Mouse (Mus musculus): ENCODE measurements around the gene Slc35g3. TPM values are rescaled to one million over a fixed set of nuclear protein-coding genes. Genes with fewer than 3 reads are reported as not detected.
A peak's percentile ranks its signal among the peaks of the same experiment; 100 is the strongest.

The Slc35g3 gene
- not detected in 2 replicates for polyA plus RNA-seq (2015; fragmentation: Nextera tagmentation; extraction: Ambion mirVana)

GRCm38 (mm10) chr11:69761868-69762267 lies at the start of gene Slc35g3:
Slc35g3 (minus strand) TSS chr11:69761968.
- 59% methylated on average over 1 of the region's 1 CpGs for WGBS (ENCODE audit: insufficient replicate concordance)
- no peaks in the 10 kb centered on the region for H3K36me3 ChIP-seq
- no peak within 1 kb of the TSS for H3K4me2 ChIP-seq
- no peaks in the 10 kb centered on the region; the same call in 1 of the 2 replicates for H3K27me3 ChIP-seq
- H3K9ac ChIP-seq: 0 out of 2 replicates have a peak within 1 kb of the TSS, but pooled peaks have one; percentile 87
- peaks cover 41% of the 10 kb centered on the region for H3K4me1 ChIP-seq (replicated peaks)
- peak within 1 kb of the TSS; percentile 9; the same call in 1 of the 2 replicates for H3K27ac ChIP-seq
- no peak within 1 kb of the TSS for H3K4me3 ChIP-seq (replicated peaks)
- no peaks in the 10 kb centered on the region for H3K9me3 ChIP-seq (replicated peaks)
- DNase-seq (no peak), ATAC-seq (ENCODE audit: low read depth) (no peak)

DNA sequence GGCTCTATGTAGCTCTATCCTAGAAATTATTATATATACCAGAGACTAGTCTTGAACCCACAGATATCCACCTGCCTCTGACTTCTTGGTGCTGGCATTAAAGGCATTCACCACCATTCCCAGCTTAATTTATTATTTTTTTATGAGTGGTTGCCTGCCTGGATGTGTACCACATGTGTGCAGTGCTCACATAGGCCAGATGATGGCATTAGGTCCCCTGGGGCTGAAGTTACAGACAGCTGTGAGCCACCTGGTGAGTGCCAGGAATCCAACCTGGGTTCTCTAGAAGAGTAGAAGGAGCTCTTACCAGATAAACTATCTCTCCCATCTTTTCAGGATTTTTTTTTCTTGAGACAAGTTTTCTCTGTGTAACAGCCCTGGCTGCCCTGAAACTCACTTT lies 48.5 kb upstream of the Slc35g3 start:
- Histone ChIP-seq H3K4me2 (no peak overlapping the region), H3K9me3 (replicated peaks) (no peaks in the 10 kb centered on the region), H3K9ac (no peak overlapping the region), H3K4me3 (replicated peaks) (no peak overlapping the region), H3K27me3 (peaks cover 60% of the 10 kb centered on the region), H3K4me1 (replicated peaks) (peaks cover 5% of the 10 kb centered on the region), H3K27ac (no peak overlapping the region), H3K36me3 (no peaks in the 10 kb centered on the region)
- ATAC-seq (ENCODE audit: low read depth) (no peak), DNase-seq (no peak)

- Histone ChIP-seq H3K27ac (no peak overlapping the region), H3K4me2 (no peak overlapping the region), H3K9ac (no peak overlapping the region), H3K4me3 (replicated peaks) (no peak overlapping the region), H3K36me3 (no peaks in the 10 kb centered on the region), H3K27me3 (peaks cover 77% of the 10 kb centered on the region), H3K4me1 (replicated peaks) (peaks cover 31% of the 10 kb centered on the region), H3K9me3 (replicated peaks) (no peaks in the 10 kb centered on the region)
- DNase-seq: no peak
- ATAC-seq (ENCODE audit: low read depth): no peak
- WGBS (ENCODE audit: insufficient replicate concordance): 72% methylated on average over 2 of the region's 2 CpGs
Measured at GRCm38 (mm10) chr11:69807641-69808040, 45.9 kb upstream of the Slc35g3 start.

GRCm38 (mm10) chr11:69806378-69806777 lies 44.6 kb upstream of the Slc35g3 start:
- WGBS (ENCODE audit: insufficient replicate concordance): 77% methylated on average over 4 of the region's 4 CpGs
- no peak for ATAC-seq (ENCODE audit: low read depth)
- Histone ChIP-seq H3K4me2 (no peak overlapping the region), H3K9me3 (replicated peaks) (no peaks in the 10 kb centered on the region), H3K9ac (no peak overlapping the region), H3K27ac (no peak overlapping the region), H3K36me3 (no peaks in the 10 kb centered on the region), H3K27me3 (peaks cover 82% of the 10 kb centered on the region), H3K4me1 (replicated peaks) (peaks cover 44% of the 10 kb centered on the region), H3K4me3 (replicated peaks) (no peak overlapping the region)
- DNase-seq: no peak

DNA sequence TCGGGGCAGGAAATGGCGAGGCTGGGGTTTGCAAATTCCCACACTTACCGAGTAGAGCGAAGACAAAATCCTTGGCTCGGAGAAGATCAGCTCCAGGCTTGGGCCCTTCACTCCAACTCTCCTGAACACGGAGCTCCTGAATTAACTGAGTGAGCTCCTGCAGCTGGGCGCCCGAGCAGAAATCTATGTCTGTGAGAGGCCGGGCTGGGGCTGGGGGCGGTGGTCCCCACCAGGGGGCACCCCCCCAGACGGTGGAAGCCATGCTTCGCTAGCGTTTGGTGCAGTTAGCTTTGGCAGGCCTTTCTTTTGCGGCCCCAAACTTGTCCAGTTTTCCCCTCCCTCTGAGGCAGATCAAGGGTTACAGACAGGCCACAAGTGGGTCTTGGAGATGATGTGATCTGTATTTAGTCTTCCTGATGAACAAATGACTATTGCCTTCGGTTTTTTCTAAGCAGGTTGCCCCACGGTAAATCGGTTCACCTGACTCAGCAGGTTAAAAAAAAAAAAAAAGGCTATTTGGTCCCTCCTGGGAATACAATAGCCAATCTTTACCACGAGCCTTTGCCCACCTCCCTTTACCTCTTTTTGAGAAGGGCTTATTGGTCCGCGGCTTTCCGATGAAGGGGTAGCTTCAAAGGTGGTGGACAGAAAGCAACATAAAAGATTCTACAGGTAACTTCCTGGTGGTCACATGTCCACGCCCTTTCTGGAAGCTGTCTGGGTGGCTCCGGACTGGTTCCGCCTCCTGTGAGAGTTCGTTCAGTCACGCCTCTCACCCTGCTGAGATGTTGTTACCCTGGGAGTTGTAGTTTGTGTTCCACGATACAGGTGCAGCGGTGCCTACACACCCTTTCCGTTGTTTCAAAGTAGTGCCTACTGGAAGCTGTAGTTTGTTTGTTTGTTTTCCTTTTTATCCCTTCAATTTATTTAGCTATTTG lies 43.5 kb upstream of the Slc35g3 start, which contains the start of gene Tmem102:
Tmem102 (minus strand) TSS at position 653 of the 938 bp plus-strand sequence.
- Histone ChIP-seq H3K4me1 (replicated peaks) (peaks cover 55% of the 10 kb centered on the region), H3K4me3 (replicated peaks) (peak within 1 kb of the TSS; percentile 57), H3K36me3 (no peaks in the 10 kb centered on the region), H3K27ac (no peak within 1 kb of the TSS), H3K9me3 (replicated peaks) (no peaks in the 10 kb centered on the region), H3K27me3 (peaks cover 84% of the 10 kb centered on the region), H3K4me2 (peak within 1 kb of the TSS; percentile 77), H3K9ac (0 out of 2 replicates have a peak within 1 kb of the TSS, but pooled peaks have one; percentile 54)
- ATAC-seq (ENCODE audit: low read depth): no peak
- DNase-seq: no peak
- WGBS (ENCODE audit: insufficient replicate concordance): 20% methylated on average over 29 of the region's 29 CpGs

GRCm38 (mm10) chr11:69804652-69804940 lies 42.8 kb upstream of the Slc35g3 start:
- Histone ChIP-seq H3K4me3 (replicated peaks) (peak overlapping the region; percentile 57), H3K4me1 (replicated peaks) (peaks cover 58% of the 10 kb centered on the region)
- 19% methylated on average over 12 of the region's 12 CpGs for WGBS (ENCODE audit: insufficient replicate concordance)

DNA sequence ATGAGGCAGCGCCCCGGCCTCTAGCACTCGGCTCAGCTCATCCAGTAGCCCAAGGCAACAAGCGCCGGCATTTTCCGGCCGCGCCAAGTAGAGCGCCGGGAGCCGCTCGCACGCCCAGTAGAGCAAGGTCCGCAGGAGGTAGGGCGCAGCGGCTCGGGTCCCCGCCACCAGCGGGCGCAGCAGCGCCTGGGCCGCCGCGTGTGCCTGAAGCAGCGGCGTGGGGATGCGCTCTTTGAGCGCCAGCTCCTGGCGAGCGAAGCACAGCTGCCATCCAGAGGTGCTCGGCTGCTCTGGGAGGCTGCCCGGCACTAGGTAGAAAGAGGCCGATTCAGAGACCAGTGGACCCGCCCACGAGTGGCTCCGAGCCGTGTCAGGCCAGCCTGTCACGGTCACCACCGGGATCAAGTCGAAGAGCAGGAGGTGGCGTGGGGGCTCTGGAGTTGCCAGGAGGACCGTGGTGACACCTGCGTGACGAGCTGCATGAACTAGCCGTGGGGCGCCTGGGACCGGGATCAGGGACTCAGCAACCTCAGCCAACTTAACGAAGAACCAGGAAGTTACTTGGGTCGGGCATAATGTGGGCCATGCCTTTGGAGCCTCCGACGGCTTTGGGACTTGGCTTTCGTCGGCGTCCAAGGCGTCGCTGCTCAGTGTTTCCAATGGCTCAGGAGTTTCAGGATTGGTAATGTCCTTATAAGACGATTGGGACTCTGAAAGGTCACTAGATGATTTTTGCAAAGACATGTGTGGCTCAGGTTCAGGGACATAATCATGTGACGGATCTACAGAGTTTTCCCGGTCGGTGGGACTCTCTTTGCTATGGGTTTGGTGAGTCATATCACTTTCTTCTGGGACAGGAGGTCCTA lies 42.3 kb upstream of the Slc35g3 start:
- Histone ChIP-seq H3K27ac (no peak overlapping the region), H3K4me2 (peak overlapping the region; percentile 77), H3K9ac (peak overlapping the region; percentile 54), H3K36me3 (no peaks in the 10 kb centered on the region), H3K9me3 (replicated peaks) (no peaks in the 10 kb centered on the region), H3K4me3 (replicated peaks) (peak overlapping the region; percentile 57), H3K27me3 (peaks cover 88% of the 10 kb centered on the region), H3K4me1 (replicated peaks) (peaks cover 60% of the 10 kb centered on the region)
- DNase-seq (peak; percentile 53), ATAC-seq (ENCODE audit: low read depth) (peak; percentile 76)
- 2% methylated on average over 60 of the region's 60 CpGs for WGBS (ENCODE audit: insufficient replicate concordance)

More at GRCm38 (mm10) chr11:69804652-69804940, 42.8 kb upstream of the Slc35g3 start:
- DNase-seq (no peak), ATAC-seq (ENCODE audit: low read depth) (no peak)
- H3K36me3 ChIP-seq: no peaks in the 10 kb centered on the region
- H3K27me3 ChIP-seq: peaks cover 88% of the 10 kb centered on the region
- H3K9me3 ChIP-seq (replicated peaks): no peaks in the 10 kb centered on the region
- H3K4me2 ChIP-seq: peak overlapping the region; percentile 77
- H3K9ac ChIP-seq: 0 out of 2 replicates have a peak overlapping the region, but pooled peaks have one; percentile 54
- no peak overlapping the region for H3K27ac ChIP-seq

DNA sequence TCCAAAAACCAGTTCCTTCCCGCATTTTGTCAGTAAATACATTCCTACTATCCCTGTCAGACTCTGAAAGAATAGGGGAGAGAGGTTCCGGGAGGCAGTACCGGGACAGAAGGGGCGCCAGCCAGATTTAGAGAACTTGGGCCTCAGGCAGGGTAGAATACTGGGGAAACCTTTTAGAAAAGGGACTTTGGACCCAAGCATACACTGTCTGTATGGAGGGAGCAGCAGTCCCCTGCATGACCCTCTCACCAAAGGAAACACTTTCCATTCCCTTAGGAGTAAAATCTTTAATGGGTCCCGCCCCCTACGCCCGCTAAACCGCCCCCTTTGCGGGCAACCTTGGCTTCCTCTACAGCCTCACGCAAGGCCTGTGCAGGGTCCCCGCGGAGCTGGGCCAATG lies 41.6 kb upstream of the Slc35g3 start:
- peak; percentile 24 for ATAC-seq (ENCODE audit: low read depth)
- WGBS (ENCODE audit: insufficient replicate concordance): 4% methylated on average over 12 of the region's 12 CpGs
- no peak for DNase-seq
- H3K9me3 ChIP-seq (replicated peaks): no peaks in the 10 kb centered on the region
- peaks cover 94% of the 10 kb centered on the region for H3K27me3 ChIP-seq
- H3K4me3 ChIP-seq (replicated peaks): peak overlapping the region; percentile 57
- H3K4me2 ChIP-seq: peak overlapping the region; percentile 77
- no peak overlapping the region for H3K27ac ChIP-seq
- peaks cover 60% of the 10 kb centered on the region for H3K4me1 ChIP-seq (replicated peaks)
- peak overlapping the region; percentile 54 for H3K9ac ChIP-seq
- H3K36me3 ChIP-seq: no peaks in the 10 kb centered on the region

DNA sequence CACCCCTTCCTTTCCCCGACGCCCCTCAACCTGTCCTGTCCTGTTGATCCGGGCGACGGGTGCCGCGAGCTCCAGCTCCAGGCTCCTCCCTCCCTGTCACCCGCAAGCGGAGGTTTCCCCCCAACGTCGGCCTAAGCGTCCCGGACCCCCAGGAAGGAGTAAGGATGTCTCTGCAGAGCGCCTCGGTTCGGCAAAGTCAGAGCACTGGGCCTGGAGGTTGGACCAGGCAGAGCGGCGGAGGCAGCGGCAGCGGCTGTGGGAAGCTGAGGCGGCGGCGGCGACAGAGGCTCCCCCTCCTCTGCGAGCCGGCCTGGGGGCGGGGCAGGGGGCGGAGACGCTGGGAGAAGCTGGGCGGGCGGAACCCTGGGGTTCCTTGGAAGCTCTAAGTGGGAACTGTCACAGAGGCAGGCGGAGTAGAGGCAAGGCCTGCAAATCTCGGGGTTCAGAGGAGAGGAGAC lies 40.9 kb upstream of the Slc35g3 start:
- H3K36me3 ChIP-seq: no peaks in the 10 kb centered on the region
- ATAC-seq (ENCODE audit: low read depth) (peak; percentile 35; the same call in 1 of the 2 replicates), DNase-seq (peak; percentile 54)
- no peak overlapping the region for H3K27ac ChIP-seq
- peak overlapping the region; percentile 77 for H3K4me2 ChIP-seq
- peak overlapping the region; percentile 57 for H3K4me3 ChIP-seq (replicated peaks)
- no peaks in the 10 kb centered on the region for H3K9me3 ChIP-seq (replicated peaks)
- H3K4me1 ChIP-seq (replicated peaks): peaks cover 60% of the 10 kb centered on the region
- peak overlapping the region; percentile 54 for H3K9ac ChIP-seq
- under 1% methylated on average over 33 of the region's 33 CpGs for WGBS (ENCODE audit: insufficient replicate concordance)
- H3K27me3 ChIP-seq: peaks cover 100% of the 10 kb centered on the region

GRCm38 (mm10) chr11:69801379-69801977 lies 39.7 kb upstream of the Slc35g3 start, which contains the start of gene Fgf11:
Fgf11 (minus strand) TSS chr11:69801857.
- Histone ChIP-seq H3K4me3 (replicated peaks) (peak within 1 kb of the TSS; percentile 57), H3K27me3 (peaks cover 100% of the 10 kb centered on the region), H3K27ac (no peak within 1 kb of the TSS), H3K9me3 (replicated peaks) (no peaks in the 10 kb centered on the region), H3K4me2 (peak within 1 kb of the TSS; percentile 77), H3K36me3 (no peaks in the 10 kb centered on the region), H3K9ac (peak within 1 kb of the TSS; percentile 54), H3K4me1 (replicated peaks) (peaks cover 60% of the 10 kb centered on the region)
- DNase-seq (no peak), ATAC-seq (ENCODE audit: low read depth) (no peak)
- WGBS (ENCODE audit: insufficient replicate concordance): 4% methylated on average over 31 of the region's 33 CpGs
